Mouse (Mus musculus) intestine, postnatal 0 days (tissue): ENCODE results near the gene Tfec. TPM values are rescaled to one million over a fixed set of nuclear protein-coding genes. Genes with fewer than 3 reads are reported as not detected.

Experiments
- ATAC-seq: fragments of 200-750 bp; cut with Nextera tagmentation; 2 replicates; pipeline ENCODE4 v1.8.0; 2017; ENCODE audit warnings: mild to moderate bottlenecking, moderate TSS enrichment, moderate library complexity
- H3K27ac ChIP-seq: fragments of 300-500 bp; sonication (generic); 2 replicates; pipeline ENCODE4 v1.5.1; 2014; ENCODE audit warnings: mild to moderate bottlenecking, low read depth, low read length, moderate library complexity
- H3K27me3 ChIP-seq: fragments of 300-500 bp; sonication (generic); replicated peaks from 2 replicates; pipeline ENCODE4 v1.6.1; 2014; ENCODE audit warnings: low read length, mixed read lengths; ENCODE audit not compliant: control insufficient read depth, insufficient read depth
- H3K36me3 ChIP-seq: fragments of 300-500 bp; sonication (generic); 2 replicates; pipeline ENCODE4 v1.6.1; 2014; ENCODE audit warnings: mild to moderate bottlenecking, moderate library complexity; ENCODE audit not compliant: control insufficient read depth, insufficient read depth
- H3K4me1 ChIP-seq: fragments of 300-500 bp; sonication (generic); replicated peaks from 2 replicates; pipeline ENCODE4 v1.6.1; 2014; ENCODE audit warnings: antibody characterized with exemption, low read length, mixed read lengths; ENCODE audit not compliant: control insufficient read depth, insufficient read depth
- H3K4me2 ChIP-seq: fragments of 300-500 bp; sonication (generic); replicated peaks from 2 replicates; pipeline ENCODE4 v1.6.1; 2014; ENCODE audit warnings: low read depth, mild to moderate bottlenecking, moderate library complexity
- H3K4me3 ChIP-seq: fragments of 300-500 bp; sonication (generic); 2 replicates; pipeline ENCODE4 v1.5.1; 2014; ENCODE audit warnings: low read depth, low read length
- H3K9ac ChIP-seq: fragments of 300-500 bp; sonication (generic); 2 replicates; pipeline ENCODE4 v1.6.1; 2014; ENCODE audit warnings: mild to moderate bottlenecking, low read depth, low read length
- H3K9me3 ChIP-seq: fragments of 300-500 bp; sonication (generic); 2 replicates; pipeline ENCODE4 v1.6.1; 2016; ENCODE audit warnings: mixed run types; ENCODE audit not compliant: control insufficient read depth
- CTCF ChIP-seq: sonication (generic); IDR thresholded peaks from 2 replicates; pipeline ENCODE4 v1.5.1; 2016; ENCODE audit warnings: low read depth, mild to moderate bottlenecking, control low read depth, antibody characterized with exemption, moderate library complexity
- WGBS: fragments of 180-500 bp; shearing (Covaris S2); extraction: QIAGEN DNeasy Blood & Tissue Kit; methylation state at CpG from one replicate; pipeline ENCODE4 v1.1.7; 2014; 5-methylcytosine and 5-hydroxymethylcytosine counted together
- polyA plus RNA-seq: library from polyadenylated mRNA; unstranded; fragments of >200 nt; fragmentation: Nextera tagmentation; extraction: Ambion mirVana; gene quantifications from 2 replicates; pipeline ENCODE4 v1.2.1, GENCODE M21; 2015

Gene Tfec
- polyA plus RNA-seq, 1 experiment from 2014 or later, result 79.5 TPM

- WGBS, result 48% methylated on average over 3 of the region's 3 CpGs
- Histone ChIP-seq H3K27ac (no peak overlapping the region), H3K4me3 (no peak overlapping the region), H3K9me3 (no peaks in the 10 kb centered on the region), H3K36me3 (no peaks in the 10 kb centered on the region), H3K27me3 (no peaks in the 10 kb centered on the region), H3K4me2 (no peak overlapping the region), H3K4me1 (no peaks in the 10 kb centered on the region; the same call in 1 of the 2 replicates), H3K9ac (no peak overlapping the region)
- ATAC-seq, result peak; percentile 84
- TF ChIP-seq CTCF, result no peak
Observed at GRCm38 (mm10) chr6:16862050-16862449, 36.2 kb downstream of the Tfec start.

- no peak overlapping the region for H3K9ac ChIP-seq
- peak overlapping the region; percentile 38 for H3K4me3 ChIP-seq
- ATAC-seq, result peak; percentile 93
- H3K4me1 ChIP-seq, result no peaks in the 10 kb centered on the region
- no peaks in the 10 kb centered on the region for H3K36me3 ChIP-seq
- no peaks in the 10 kb centered on the region for H3K9me3 ChIP-seq
- H3K27ac ChIP-seq, result peak overlapping the region; percentile 58; the same call in 1 of the 2 replicates
- 49% methylated on average over 7 of the region's 7 CpGs for WGBS
- H3K27me3 ChIP-seq, result no peaks in the 10 kb centered on the region
- no peak for TF ChIP-seq CTCF
- H3K4me2 ChIP-seq, result no peak overlapping the region
Observed at GRCm38 (mm10) chr6:16855879-16856545, 42.2 kb downstream of the Tfec start.

GRCm38 (mm10) chr6:16854977-16855376 is 43.3 kb downstream of the Tfec start:
- Histone ChIP-seq H3K4me1 (no peaks in the 10 kb centered on the region), H3K27me3 (no peaks in the 10 kb centered on the region), H3K4me3 (peak overlapping the region; percentile 38), H3K9me3 (no peaks in the 10 kb centered on the region), H3K9ac (peak overlapping the region; percentile 46; the same call in 1 of the 2 replicates), H3K36me3 (no peaks in the 10 kb centered on the region), H3K27ac (peak overlapping the region; percentile 78), H3K4me2 (peak overlapping the region; percentile 55)
- TF ChIP-seq CTCF, result no peak
- peak; percentile 44; the same call in 1 of the 2 replicates for ATAC-seq
- WGBS, result 42% methylated on average over 9 of the region's 9 CpGs

- Histone ChIP-seq H3K4me1 (peaks cover 2% of the 10 kb centered on the region; the same call in 1 of the 2 replicates), H3K27me3 (no peaks in the 10 kb centered on the region), H3K9ac (no peak overlapping the region), H3K9me3 (no peaks in the 10 kb centered on the region), H3K27ac (no peak overlapping the region), H3K4me3 (no peak overlapping the region), H3K4me2 (no peak overlapping the region), H3K36me3 (no peaks in the 10 kb centered on the region; the same call in 1 of the 2 replicates)
- no peak for ATAC-seq
- TF ChIP-seq CTCF, result no peak
- WGBS, result 85% methylated on average over 7 of the region's 7 CpGs
Observed at GRCm38 (mm10) chr6:16846521-16846920, 51.7 kb downstream of the Tfec start.

- H3K4me3 ChIP-seq, result no peak overlapping the region
- H3K4me2 ChIP-seq, result no peak overlapping the region
- WGBS, result 81% methylated on average over 1 of the region's 1 CpGs
- no peak overlapping the region for H3K9ac ChIP-seq
- H3K4me1 ChIP-seq, result no peaks in the 10 kb centered on the region
- no peak for ATAC-seq
- H3K36me3 ChIP-seq, result no peaks in the 10 kb centered on the region; the same call in 1 of the 2 replicates
- H3K27ac ChIP-seq, result no peak overlapping the region
- no peaks in the 10 kb centered on the region for H3K9me3 ChIP-seq
- H3K27me3 ChIP-seq, result no peaks in the 10 kb centered on the region
- no peak for TF ChIP-seq CTCF
Observed at GRCm38 (mm10) chr6:16835631-16836030, 62.6 kb downstream of the Tfec start.

- Histone ChIP-seq H3K36me3 (no peaks in the 10 kb centered on the region), H3K9ac (no peak overlapping the region), H3K27ac (no peak overlapping the region), H3K4me3 (no peak overlapping the region), H3K4me1 (no peaks in the 10 kb centered on the region), H3K27me3 (no peaks in the 10 kb centered on the region), H3K9me3 (no peaks in the 10 kb centered on the region), H3K4me2 (no peak overlapping the region)
- no peak for TF ChIP-seq CTCF
- no peak for ATAC-seq
Observed at GRCm38 (mm10) chr6:16828304-16828703, 69.9 kb downstream of the Tfec start.
